Mouse (Mus musculus) stomach, embryonic 14.5 days (tissue): ENCODE measurements around the gene Lnx2. TPM values are rescaled to one million over a fixed set of nuclear protein-coding genes. Genes with fewer than 3 reads are reported as not detected.

ENCODE experiments used
- ATAC-seq: fragments of 200-750 bp; cut with Nextera tagmentation; 2 replicates; pipeline ENCODE4 v1.8.0; 2017; ENCODE audit warnings: low read depth, moderate TSS enrichment; ENCODE audit not compliant: insufficient number of reproducible peaks, insufficient read depth, low FRiP score
- H3K27ac ChIP-seq: fragments of 300-500 bp; sonication (generic); 2 replicates; pipeline ENCODE4 v1.5.1; 2014; ENCODE audit warnings: mild to moderate bottlenecking, low read length, moderate library complexity, mixed read lengths
- H3K27me3 ChIP-seq: fragments of 300-500 bp; sonication (generic); 2 replicates; pipeline ENCODE4 v1.6.1; 2014; ENCODE audit warnings: low read length, control low read depth, mixed read lengths; ENCODE audit not compliant: control insufficient read depth, insufficient read depth
- H3K36me3 ChIP-seq: fragments of 300-500 bp; sonication (generic); 2 replicates; pipeline ENCODE4 v1.6.1; 2014; ENCODE audit warnings: mild to moderate bottlenecking, control low read depth, low read length, moderate library complexity, mixed read lengths; ENCODE audit not compliant: control insufficient read depth, insufficient read depth
- H3K4me1 ChIP-seq: fragments of 300-500 bp; sonication (generic); 2 replicates; pipeline ENCODE4 v1.6.1; 2014; ENCODE audit warnings: low read length, control low read depth, mixed read lengths; ENCODE audit not compliant: control insufficient read depth, insufficient read depth
- H3K4me2 ChIP-seq: fragments of 300-500 bp; sonication (generic); replicated peaks from 2 replicates; pipeline ENCODE4 v1.6.1; 2014; ENCODE audit warnings: low read depth, low read length, control low read depth
- H3K4me3 ChIP-seq: fragments of 300-500 bp; sonication (generic); 2 replicates; pipeline ENCODE4 v1.5.1; 2014; ENCODE audit warnings: low read depth, low read length, control low read depth
- H3K9ac ChIP-seq: fragments of 300-500 bp; sonication (generic); replicated peaks from 2 replicates; pipeline ENCODE4 v1.6.1; 2014; ENCODE audit warnings: low read depth, mild to moderate bottlenecking, control low read depth, low read length, moderate library complexity, mixed read lengths
- H3K9me3 ChIP-seq: fragments of 300-500 bp; sonication (generic); 2 replicates; pipeline ENCODE4 v1.6.1; 2016; ENCODE audit warnings: low read depth, low read length, control low read depth; ENCODE audit not compliant: control insufficient read depth
- WGBS: fragments of 180-500 bp; shearing (Covaris S2); extraction: QIAGEN DNeasy Blood & Tissue Kit; methylation state at CpG from one replicate; pipeline ENCODE4 v1.1.7; 2014; 5-methylcytosine and 5-hydroxymethylcytosine counted together
- polyA plus RNA-seq: library from polyadenylated mRNA; unstranded; fragments of >200 nt; fragmentation: Nextera tagmentation; extraction: Ambion mirVana; gene quantifications from 2 replicates; pipeline ENCODE4 v1.2.1, GENCODE M21; 2014

The Lnx2 gene
- polyA plus RNA-seq, 1 experiment from 2014 or later = 20.7 TPM

DNA sequence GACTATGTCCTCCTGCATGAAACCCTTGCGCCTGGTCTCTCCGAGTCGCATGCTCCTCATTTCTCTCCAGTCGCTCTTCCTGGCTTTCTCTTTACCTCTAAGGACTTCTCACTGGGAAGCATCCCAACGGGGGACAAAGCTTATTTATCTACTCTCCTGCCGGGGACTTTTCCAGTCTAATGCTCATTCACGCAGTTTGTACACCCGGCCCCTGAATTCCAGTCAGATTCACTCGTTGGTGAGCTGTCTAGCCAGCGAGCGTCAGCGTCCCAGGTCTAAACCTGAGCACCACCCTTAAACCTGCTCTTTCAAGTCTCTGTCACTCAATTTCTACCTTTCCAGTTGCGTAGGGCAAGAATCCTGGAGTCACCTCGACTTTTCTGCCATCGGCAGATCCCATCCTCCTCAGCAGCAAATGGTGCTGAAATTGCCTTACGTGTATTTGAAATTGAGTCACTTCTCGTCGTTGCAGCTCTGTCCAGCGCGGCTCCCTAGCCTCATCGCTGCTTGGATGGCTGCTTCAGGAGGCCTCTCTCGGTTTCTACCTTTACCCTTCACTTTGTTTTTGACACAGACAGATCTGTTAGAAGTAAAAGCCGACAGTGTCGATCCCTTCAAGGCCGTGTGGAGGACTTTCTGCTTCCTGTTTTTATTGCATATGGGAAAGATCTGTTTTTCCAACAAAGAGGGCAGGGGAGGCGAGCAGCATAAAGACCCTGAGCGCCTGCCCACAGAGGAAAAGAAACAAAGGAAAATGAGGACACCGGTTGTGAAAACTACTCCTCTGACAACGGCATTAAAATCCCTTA lies 24.7 kb downstream of the Lnx2 start:
- no peak for ATAC-seq
- Histone ChIP-seq H3K4me3 (no peak overlapping the region), H3K27ac (no peak overlapping the region), H3K4me1 (peaks cover 11% of the 10 kb centered on the region; the same call in 1 of the 2 replicates), H3K36me3 (no peaks in the 10 kb centered on the region), H3K9me3 (no peaks in the 10 kb centered on the region), H3K9ac (no peak overlapping the region), H3K4me2 (no peak overlapping the region; the same call in 1 of the 2 replicates), H3K27me3 (no peaks in the 10 kb centered on the region)
- 69% methylated on average over 29 of the region's 29 CpGs for WGBS

DNA sequence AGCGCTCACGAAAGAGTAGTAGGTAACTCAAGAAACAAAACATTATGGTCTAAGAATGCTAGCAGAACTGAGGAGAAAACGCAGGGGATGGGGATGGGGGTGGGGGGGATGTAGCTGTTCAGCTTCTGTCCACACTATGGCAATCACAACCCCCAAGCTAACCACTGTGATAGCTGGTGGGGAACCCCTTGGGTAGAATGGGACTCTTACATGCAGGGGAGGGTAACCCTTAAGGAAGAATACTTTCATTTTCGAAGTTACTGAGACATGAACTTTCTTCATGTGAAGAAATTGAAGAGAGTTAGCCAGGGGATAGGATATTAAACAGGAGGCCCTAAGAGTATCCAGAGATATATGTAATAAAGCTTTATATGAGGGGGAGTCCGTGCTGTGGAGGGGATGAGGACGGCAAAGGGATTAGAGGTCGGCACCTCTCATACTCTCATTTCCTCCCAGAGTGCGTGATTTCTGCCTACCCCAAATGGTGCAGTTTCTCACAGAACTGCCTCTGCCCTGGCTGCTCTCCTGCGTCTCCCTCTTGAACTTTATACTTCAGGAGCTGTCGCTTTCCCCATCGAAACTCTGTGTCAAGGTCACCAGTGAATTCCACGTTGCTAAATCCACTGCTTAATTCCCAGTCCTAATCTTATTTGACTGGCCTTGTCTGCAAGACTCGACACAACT lies 25.4 kb downstream of the Lnx2 start:
- no peak overlapping the region; the same call in 1 of the 2 replicates for H3K4me2 ChIP-seq
- no peak for ATAC-seq

DNA sequence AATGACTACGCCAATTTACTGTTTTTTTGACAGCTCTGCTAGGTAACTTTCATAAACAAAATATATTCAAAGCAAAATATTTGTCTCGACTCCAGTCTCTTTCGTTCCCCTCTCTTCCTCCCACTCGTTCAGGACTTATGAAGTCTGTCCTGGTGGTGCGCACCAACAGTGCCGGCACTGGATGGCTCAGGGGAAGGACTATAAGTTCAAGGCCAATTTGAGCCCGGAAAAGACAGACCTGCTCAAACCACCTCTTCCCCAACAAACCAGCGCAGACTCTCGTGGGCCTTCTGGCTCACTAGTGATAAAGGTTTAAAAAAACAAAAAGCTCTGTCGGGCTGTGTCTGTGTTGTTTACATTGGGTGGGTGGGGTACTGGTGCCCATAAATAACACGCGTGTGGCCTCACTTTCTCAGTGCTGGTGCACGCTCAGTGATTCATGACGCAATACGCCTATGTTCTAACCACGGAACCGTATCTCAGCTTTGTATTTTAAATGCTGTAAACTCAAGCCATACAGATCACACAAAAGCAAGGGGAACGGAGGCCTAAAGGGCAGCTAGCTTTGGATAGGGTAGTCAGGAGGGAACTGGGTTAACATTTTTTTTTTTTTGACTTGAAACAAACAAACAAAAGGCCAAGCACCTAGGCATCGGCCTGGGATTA lies 26.7 kb downstream of the Lnx2 start:
- Histone ChIP-seq H3K4me3 (no peak overlapping the region), H3K4me2 (no peak overlapping the region)
- WGBS = 65% methylated on average over 19 of the region's 19 CpGs

More for the DNA sequence above, 25.4 kb downstream of the Lnx2 start:
- WGBS = 63% methylated on average over 13 of the region's 13 CpGs
- Histone ChIP-seq H3K27me3 (no peaks in the 10 kb centered on the region), H3K9me3 (no peaks in the 10 kb centered on the region), H3K36me3 (no peaks in the 10 kb centered on the region), H3K27ac (no peak overlapping the region), H3K9ac (no peak overlapping the region), H3K4me3 (no peak overlapping the region), H3K4me1 (peaks cover 9% of the 10 kb centered on the region; the same call in 1 of the 2 replicates)

DNA sequence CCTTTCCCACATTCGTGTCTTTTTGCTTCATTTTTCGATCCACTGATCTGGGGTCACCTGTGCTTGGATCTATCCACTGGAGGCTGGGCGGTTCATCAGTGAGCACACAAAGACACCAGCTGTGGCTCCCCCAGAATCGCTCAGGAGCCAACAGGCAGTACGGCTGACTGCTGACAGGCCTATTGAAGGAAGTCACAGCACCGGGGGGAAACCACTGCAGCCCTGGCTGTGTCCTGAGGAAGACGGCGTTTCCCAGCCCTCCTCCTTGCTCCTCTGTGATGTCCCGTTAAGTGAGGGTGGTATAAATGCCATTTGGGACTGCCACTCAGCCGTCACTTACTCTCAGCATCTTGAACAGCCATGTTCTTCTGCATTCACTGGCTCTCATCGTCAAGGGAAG lies 30.5 kb downstream of the Lnx2 start:
- no peaks in the 10 kb centered on the region for H3K27me3 ChIP-seq
- H3K4me1 ChIP-seq = peaks cover 10% of the 10 kb centered on the region
- no peak overlapping the region; the same call in 1 of the 2 replicates for H3K27ac ChIP-seq
- H3K36me3 ChIP-seq = peaks cover 10% of the 10 kb centered on the region
- 67% methylated on average over 11 of the region's 11 CpGs for WGBS
- no peaks in the 10 kb centered on the region for H3K9me3 ChIP-seq
- no peak overlapping the region for H3K4me2 ChIP-seq
- no peak overlapping the region for H3K4me3 ChIP-seq
- ATAC-seq = no peak
- H3K9ac ChIP-seq = no peak overlapping the region

More for the DNA sequence above, 26.7 kb downstream of the Lnx2 start:
- Histone ChIP-seq H3K27ac (no peak overlapping the region), H3K9ac (no peak overlapping the region), H3K9me3 (no peaks in the 10 kb centered on the region), H3K27me3 (no peaks in the 10 kb centered on the region), H3K36me3 (no peaks in the 10 kb centered on the region), H3K4me1 (peaks cover 9% of the 10 kb centered on the region; the same call in 1 of the 2 replicates)
- ATAC-seq = no peak

DNA sequence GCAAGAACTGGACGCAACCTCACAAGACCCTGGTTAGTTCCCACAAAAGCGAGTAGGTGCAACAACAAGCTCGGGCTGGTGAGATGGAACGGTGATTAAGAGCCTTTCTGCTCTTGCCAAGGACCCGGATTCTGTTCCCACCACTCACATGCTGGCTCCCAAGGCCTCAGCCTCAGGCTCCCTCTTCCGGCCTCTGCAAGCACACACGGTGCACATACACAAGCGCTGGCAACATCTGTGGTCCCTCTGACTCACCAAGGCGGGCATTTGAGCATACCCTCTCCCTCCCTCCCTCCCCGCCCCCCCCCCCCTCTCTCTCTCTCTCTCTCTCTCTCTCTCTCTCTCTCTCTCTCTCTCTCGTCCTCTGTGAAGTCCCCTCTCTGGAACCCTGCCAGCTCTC lies 31.1 kb downstream of the Lnx2 start:
- no peak for ATAC-seq
- Histone ChIP-seq H3K36me3 (peaks cover 10% of the 10 kb centered on the region), H3K4me2 (no peak overlapping the region)

DNA sequence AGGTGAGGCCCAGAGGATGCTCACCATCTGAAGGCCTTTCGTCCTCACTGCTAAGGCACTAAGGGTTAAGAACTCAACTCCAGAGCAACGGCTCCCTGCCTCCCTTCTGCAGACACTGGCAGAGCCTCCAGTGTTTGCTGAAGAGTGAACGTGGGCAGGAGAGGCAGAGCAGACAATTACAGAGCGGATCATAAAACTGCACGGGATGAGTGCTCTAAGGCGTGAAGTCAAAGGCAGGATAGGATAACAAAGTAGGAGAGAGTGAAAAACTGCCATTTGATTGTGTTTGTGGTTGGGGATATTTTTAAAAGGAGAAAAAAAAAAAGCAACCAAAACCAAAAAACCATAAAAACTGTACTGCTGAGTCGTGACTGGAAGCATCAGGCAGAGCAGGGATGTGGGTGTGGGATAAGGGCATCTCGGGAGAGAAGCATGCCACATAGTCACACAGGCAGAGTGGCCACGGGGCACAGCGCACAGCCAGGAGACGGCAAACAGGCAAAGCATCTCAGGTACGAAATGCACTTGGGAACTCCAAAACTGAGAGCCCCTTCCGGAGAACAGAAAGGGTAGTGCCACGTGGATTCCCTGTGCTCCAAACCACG lies 33.0 kb downstream of the Lnx2 start:
- H3K9me3 ChIP-seq = no peaks in the 10 kb centered on the region
- H3K4me3 ChIP-seq = no peak overlapping the region
- no peak overlapping the region for H3K4me2 ChIP-seq
- peaks cover 10% of the 10 kb centered on the region for H3K36me3 ChIP-seq
- no peak overlapping the region for H3K27ac ChIP-seq
- WGBS = 65% methylated on average over 15 of the region's 15 CpGs
- no peaks in the 10 kb centered on the region for H3K27me3 ChIP-seq
- H3K9ac ChIP-seq = no peak overlapping the region
- H3K4me1 ChIP-seq = peaks cover 4% of the 10 kb centered on the region; the same call in 1 of the 2 replicates
- no peak for ATAC-seq

More for the DNA sequence above, 31.1 kb downstream of the Lnx2 start:
- WGBS = 67% methylated on average over 10 of the region's 11 CpGs
- H3K9ac ChIP-seq = no peak overlapping the region
- H3K4me1 ChIP-seq = peaks cover 10% of the 10 kb centered on the region
- no peak overlapping the region for H3K4me3 ChIP-seq
- H3K27me3 ChIP-seq = no peaks in the 10 kb centered on the region
- no peak overlapping the region for H3K27ac ChIP-seq
- H3K9me3 ChIP-seq = no peaks in the 10 kb centered on the region

DNA sequence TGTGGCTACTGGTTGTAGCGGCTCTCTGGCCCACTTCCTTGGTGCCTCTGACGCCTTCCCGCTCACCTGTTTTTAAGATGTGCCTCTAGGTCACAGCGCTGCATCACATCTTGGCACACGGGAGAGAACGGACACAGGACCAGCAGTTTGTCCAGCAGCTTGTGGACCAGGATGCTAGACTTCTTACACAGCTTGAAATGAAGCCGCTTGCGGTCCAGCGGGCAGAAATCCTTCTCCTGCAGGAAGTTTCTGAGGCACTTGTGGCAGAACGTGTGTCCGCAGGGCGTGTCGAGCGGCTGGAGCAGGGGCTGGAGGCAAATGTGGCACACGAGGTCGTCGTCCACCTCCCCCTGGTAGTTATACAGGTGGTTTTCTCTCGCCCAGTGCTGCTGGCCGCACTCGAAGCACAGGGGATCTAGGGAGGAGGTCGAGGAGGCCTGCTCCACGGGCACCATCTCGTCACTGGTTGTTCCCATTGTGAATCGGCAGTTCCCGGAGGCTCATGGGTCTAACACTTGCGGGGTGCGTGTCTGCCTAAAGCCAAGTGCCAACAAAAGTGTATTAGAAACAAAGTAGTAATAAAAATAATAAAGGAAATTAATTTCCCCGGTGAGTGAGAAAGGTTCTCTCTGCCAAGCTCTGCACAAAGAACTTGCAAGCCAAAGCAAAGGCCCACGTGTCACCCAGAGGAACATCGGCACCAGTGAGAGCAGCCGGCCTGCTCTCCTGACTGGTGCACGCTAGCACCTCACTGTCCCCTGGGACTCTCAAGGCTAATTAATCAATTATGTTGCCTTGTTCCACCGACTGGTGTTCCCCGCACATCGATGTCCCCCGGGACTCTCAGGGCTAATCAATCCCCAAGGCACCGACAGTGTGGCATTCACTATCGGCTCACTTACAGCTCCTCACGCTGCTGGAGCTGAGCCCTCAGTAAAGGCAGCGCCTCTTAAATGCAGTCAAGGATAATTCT lies 34.1 kb downstream of the Lnx2 start:
- no peak overlapping the region for H3K4me2 ChIP-seq
- ATAC-seq = no peak
- no peak overlapping the region for H3K27ac ChIP-seq
- H3K9me3 ChIP-seq = no peaks in the 10 kb centered on the region
- no peak overlapping the region for H3K4me3 ChIP-seq
- H3K27me3 ChIP-seq = no peaks in the 10 kb centered on the region
- WGBS = 77% methylated on average over 40 of the region's 40 CpGs
- H3K4me1 ChIP-seq = peaks cover 11% of the 10 kb centered on the region
- peaks cover 10% of the 10 kb centered on the region for H3K36me3 ChIP-seq
- H3K9ac ChIP-seq = no peak overlapping the region
